Mouse (Mus musculus) limb, embryonic 15.5 days (tissue): ENCODE measurements at regions not wholly inside any gene's neighbourhood (a gene's known extent, or its start where the extent isn't known, plus 50 kb on each side); places are given as distances from the start of the nearest gene placed in this dataset.

ENCODE experiments used
- ATAC-seq: fragments of 200-750 bp; cut with Nextera tagmentation; 2 replicates; pipeline ENCODE4 v1.8.0; 2017; ENCODE audit warnings: low read depth, moderate TSS enrichment; ENCODE audit not compliant: insufficient number of reproducible peaks, low FRiP score, low TSS enrichment
- H3K27ac ChIP-seq: fragments of 300-500 bp; sonication (generic); 2 replicates; pipeline ENCODE4 v1.5.1; 2015; ENCODE audit warnings: moderate library complexity, mild to moderate bottlenecking, inconsistent platforms
- H3K27me3 ChIP-seq: fragments of 300-500 bp; sonication (generic); 2 replicates; pipeline ENCODE4 v1.6.1; 2015; ENCODE audit warnings: inconsistent platforms
- H3K36me3 ChIP-seq: fragments of 300-500 bp; sonication (generic); 2 replicates; pipeline ENCODE4 v1.6.1; 2015; ENCODE audit warnings: inconsistent platforms
- H3K4me1 ChIP-seq: fragments of 300-500 bp; sonication (generic); 2 replicates; pipeline ENCODE4 v1.6.1; 2015; ENCODE audit warnings: inconsistent platforms
- H3K4me2 ChIP-seq: fragments of 300-500 bp; sonication (generic); 2 replicates; pipeline ENCODE4 v1.6.1; 2015; ENCODE audit warnings: mild to moderate bottlenecking, inconsistent platforms
- H3K4me3 ChIP-seq: fragments of 300-500 bp; sonication (generic); 2 replicates; pipeline ENCODE4 v1.5.1; 2015; ENCODE audit warnings: mild to moderate bottlenecking, inconsistent platforms
- H3K9ac ChIP-seq: fragments of 300-500 bp; sonication (generic); 2 replicates; pipeline ENCODE4 v1.6.1; 2015; ENCODE audit warnings: inconsistent platforms
- H3K9me3 ChIP-seq: fragments of 300-500 bp; sonication (generic); 2 replicates; pipeline ENCODE4 v1.6.1; 2016; ENCODE audit warnings: inconsistent platforms
- WGBS: fragments of 180-500 bp; shearing (Covaris S2); methylation state at CpG from one replicate; pipeline ENCODE4 v1.1.7; 2015; 5-methylcytosine and 5-hydroxymethylcytosine counted together

DNA sequence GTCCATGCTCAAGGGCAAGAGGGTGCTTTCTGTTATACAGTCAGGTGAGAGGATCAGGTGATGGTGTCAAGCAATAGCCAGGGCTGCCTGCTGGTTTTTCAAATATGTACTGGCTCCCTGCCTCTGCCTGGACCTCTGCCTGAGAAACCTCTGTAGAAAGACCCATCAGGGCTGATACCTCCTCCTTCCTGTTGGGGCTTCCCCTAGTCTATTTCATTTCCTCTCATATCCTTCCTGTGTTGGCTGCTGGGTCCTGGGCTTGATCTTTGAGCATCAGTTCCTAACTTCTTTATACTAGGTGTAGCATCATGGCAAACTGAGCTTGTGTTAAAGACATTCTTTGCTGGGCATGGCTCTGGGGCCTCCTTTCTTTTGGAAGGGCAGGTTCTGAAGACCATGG, 89.5 kb downstream of the Tmem38b start:
- no peak for ATAC-seq
- Histone ChIP-seq H3K36me3 (no peaks in the 10 kb centered on the region), H3K9me3 (no peaks in the 10 kb centered on the region), H3K4me2 (no peak overlapping the region), H3K27ac (no peak overlapping the region), H3K27me3 (no peaks in the 10 kb centered on the region), H3K4me1 (no peaks in the 10 kb centered on the region), H3K4me3 (no peak overlapping the region), H3K9ac (no peak overlapping the region)

- H3K4me3 ChIP-seq, result no peak overlapping the region
- no peak for ATAC-seq
- no peaks in the 10 kb centered on the region for H3K36me3 ChIP-seq
- H3K27me3 ChIP-seq, result no peaks in the 10 kb centered on the region
- H3K4me1 ChIP-seq, result no peaks in the 10 kb centered on the region
- no peak overlapping the region for H3K9ac ChIP-seq
- no peak overlapping the region for H3K27ac ChIP-seq
- no peak overlapping the region for H3K4me2 ChIP-seq
- H3K9me3 ChIP-seq, result no peaks in the 10 kb centered on the region
Observed at GRCm38 (mm10) chr4:53919188-53919587, 93.3 kb downstream of the Tmem38b start.

GRCm38 (mm10) chr4:53920587-53920986, 94.7 kb downstream of the Tmem38b start:
- H3K27me3 ChIP-seq, result no peaks in the 10 kb centered on the region
- WGBS, result 49% methylated on average over 2 of the region's 2 CpGs
- no peak for ATAC-seq
- no peaks in the 10 kb centered on the region for H3K9me3 ChIP-seq
- no peak overlapping the region for H3K9ac ChIP-seq
- H3K36me3 ChIP-seq, result no peaks in the 10 kb centered on the region
- H3K4me1 ChIP-seq, result no peaks in the 10 kb centered on the region
- H3K4me2 ChIP-seq, result no peak overlapping the region
- no peak overlapping the region for H3K27ac ChIP-seq
- H3K4me3 ChIP-seq, result no peak overlapping the region

- Histone ChIP-seq H3K4me1 (peaks cover 3% of the 10 kb centered on the region; the same call in 1 of the 2 replicates), H3K27me3 (no peaks in the 10 kb centered on the region), H3K36me3 (no peaks in the 10 kb centered on the region), H3K4me2 (no peak overlapping the region), H3K27ac (no peak overlapping the region), H3K9me3 (no peaks in the 10 kb centered on the region), H3K9ac (no peak overlapping the region), H3K4me3 (no peak overlapping the region)
- WGBS, result 88% methylated on average over 3 of the region's 3 CpGs
- ATAC-seq, result no peak
Observed at GRCm38 (mm10) chr4:53931068-53931467, 105.2 kb downstream of the Tmem38b start.

DNA sequence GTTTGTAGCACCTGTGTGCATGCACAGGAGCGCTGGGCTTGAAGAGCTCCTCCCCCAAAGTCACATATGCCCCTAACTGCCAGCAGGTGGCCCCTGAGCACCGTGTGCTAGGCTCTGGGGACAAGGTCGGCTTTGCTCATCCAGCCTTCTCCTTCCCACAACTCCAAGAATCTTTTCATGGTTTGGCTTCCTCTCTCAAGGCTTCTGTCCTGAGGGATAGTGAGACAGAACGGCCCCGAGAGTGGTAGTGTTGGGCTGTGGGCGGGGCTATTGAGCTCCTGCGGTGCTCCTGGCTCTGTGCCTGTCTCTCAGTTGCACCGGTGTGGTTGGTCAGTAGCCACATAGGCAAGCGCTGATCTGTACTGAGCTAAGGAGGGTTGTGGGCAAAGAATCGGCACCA, 105.7 kb downstream of the Tmem38b start:
- no peak for ATAC-seq
- WGBS, result 15% methylated on average over 10 of the region's 10 CpGs
- H3K9ac ChIP-seq, result no peak overlapping the region

DNA sequence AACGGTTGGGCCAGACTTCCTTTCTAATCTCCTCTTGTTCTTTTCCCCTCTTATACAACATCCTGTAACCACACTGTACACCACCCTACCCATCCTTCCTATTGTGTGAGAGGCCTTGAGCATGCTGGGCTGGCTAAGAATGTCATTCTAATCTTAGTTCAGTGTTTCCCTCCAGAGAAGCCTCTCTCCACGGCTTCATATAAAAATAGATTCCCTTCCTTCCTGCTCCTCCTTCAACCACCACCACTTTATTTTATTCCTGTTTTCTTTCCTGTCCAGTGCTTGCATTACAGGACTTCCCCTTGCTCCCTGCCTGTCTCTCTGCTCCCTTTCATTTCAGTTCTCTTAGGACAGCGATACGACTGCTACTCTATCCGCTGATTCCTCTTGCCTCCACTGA, 109.5 kb downstream of the Tmem38b start:
- 69% methylated on average over 5 of the region's 5 CpGs for WGBS
- ATAC-seq, result no peak

More for the DNA sequence above, 105.7 kb downstream of the Tmem38b start:
- H3K4me1 ChIP-seq, result peaks cover 3% of the 10 kb centered on the region; the same call in 1 of the 2 replicates
- H3K27me3 ChIP-seq, result no peaks in the 10 kb centered on the region
- H3K36me3 ChIP-seq, result no peaks in the 10 kb centered on the region
- no peaks in the 10 kb centered on the region for H3K9me3 ChIP-seq
- peak overlapping the region; percentile 41 for H3K4me2 ChIP-seq
- no peak overlapping the region for H3K27ac ChIP-seq
- H3K4me3 ChIP-seq, result peak overlapping the region; percentile 20

DNA sequence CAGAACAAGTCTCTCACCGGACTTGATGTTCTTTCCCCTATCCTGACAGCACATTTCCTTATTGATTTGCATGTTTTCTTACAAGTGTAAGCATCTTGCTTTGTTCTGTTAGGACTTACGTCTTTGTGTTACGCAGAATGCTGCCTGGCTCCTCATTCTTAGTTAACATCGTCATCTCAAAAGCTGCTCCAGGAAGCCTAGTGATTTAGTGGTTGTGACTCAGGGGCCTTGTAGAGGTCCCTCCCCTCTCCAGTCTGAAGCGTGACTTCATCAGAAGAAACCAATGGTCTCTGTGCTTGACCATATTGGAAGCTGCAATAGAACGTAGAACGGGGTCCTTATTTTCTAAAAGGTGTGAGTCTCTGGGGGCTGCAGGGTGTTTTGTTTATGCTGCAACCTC, 122.9 kb downstream of the Tmem38b start:
- Histone ChIP-seq H3K9me3 (no peaks in the 10 kb centered on the region), H3K4me1 (0 out of 2 replicates have a peak, but pooled peaks cover 2% of the 10 kb centered on the region), H3K4me3 (no peak overlapping the region), H3K9ac (no peak overlapping the region), H3K27ac (no peak overlapping the region), H3K27me3 (no peaks in the 10 kb centered on the region), H3K36me3 (no peaks in the 10 kb centered on the region), H3K4me2 (no peak overlapping the region)
- 82% methylated on average over 7 of the region's 7 CpGs for WGBS
- ATAC-seq, result no peak

More for the DNA sequence above, 109.5 kb downstream of the Tmem38b start:
- Histone ChIP-seq H3K4me3 (no peak overlapping the region), H3K36me3 (no peaks in the 10 kb centered on the region), H3K27ac (no peak overlapping the region), H3K9me3 (no peaks in the 10 kb centered on the region), H3K4me1 (peaks cover 3% of the 10 kb centered on the region; the same call in 1 of the 2 replicates), H3K27me3 (no peaks in the 10 kb centered on the region), H3K9ac (no peak overlapping the region), H3K4me2 (no peak overlapping the region)

DNA sequence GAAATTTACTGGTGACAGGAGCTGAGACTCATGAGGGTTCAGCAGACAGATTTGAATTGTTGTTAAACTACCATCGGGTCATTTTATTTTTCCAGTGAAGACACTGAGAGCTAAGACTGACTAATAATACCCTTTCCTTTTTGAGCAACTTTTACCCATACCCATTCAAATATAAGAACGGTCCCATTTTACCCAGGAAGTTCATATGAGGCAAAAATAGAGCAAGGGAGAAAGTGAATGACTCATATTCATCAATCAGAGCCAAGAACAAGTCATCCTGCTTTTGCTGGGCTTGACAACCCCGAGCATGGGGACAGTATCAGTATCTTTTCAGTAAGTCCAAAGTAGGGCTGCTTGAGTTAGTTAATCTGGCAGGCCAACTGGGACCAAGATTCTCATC, 123.3 kb downstream of the Tmem38b start:
- Histone ChIP-seq H3K36me3 (no peaks in the 10 kb centered on the region), H3K27ac (no peak overlapping the region), H3K4me2 (no peak overlapping the region), H3K9me3 (no peaks in the 10 kb centered on the region), H3K4me1 (0 out of 2 replicates have a peak, but pooled peaks cover 2% of the 10 kb centered on the region), H3K27me3 (no peaks in the 10 kb centered on the region), H3K4me3 (no peak overlapping the region), H3K9ac (no peak overlapping the region)
- ATAC-seq, result no peak
- 78% methylated on average over 3 of the region's 3 CpGs for WGBS

GRCm38 (mm10) chr4:53950496-53950895, 124.7 kb downstream of the Tmem38b start:
- ATAC-seq, result no peak
- no peaks in the 10 kb centered on the region for H3K9me3 ChIP-seq
- H3K27ac ChIP-seq, result no peak overlapping the region
- no peak overlapping the region for H3K4me3 ChIP-seq
- H3K27me3 ChIP-seq, result no peaks in the 10 kb centered on the region
- H3K4me2 ChIP-seq, result no peak overlapping the region
- H3K4me1 ChIP-seq, result 0 out of 2 replicates have a peak, but pooled peaks cover 2% of the 10 kb centered on the region
- no peaks in the 10 kb centered on the region for H3K36me3 ChIP-seq
- 58% methylated on average over 5 of the region's 6 CpGs for WGBS
- no peak overlapping the region for H3K9ac ChIP-seq

- H3K27me3 ChIP-seq, result no peaks in the 10 kb centered on the region
- ATAC-seq, result no peak
- WGBS, result 37% methylated on average over 3 of the region's 3 CpGs
- H3K4me3 ChIP-seq, result no peak overlapping the region
- no peak overlapping the region for H3K27ac ChIP-seq
- H3K9me3 ChIP-seq, result no peaks in the 10 kb centered on the region
- 0 out of 2 replicates have a peak, but pooled peaks cover 2% of the 10 kb centered on the region for H3K4me1 ChIP-seq
- no peak overlapping the region for H3K9ac ChIP-seq
- H3K36me3 ChIP-seq, result no peaks in the 10 kb centered on the region
- H3K4me2 ChIP-seq, result no peak overlapping the region
Observed at GRCm38 (mm10) chr4:53951003-53951733, 125.3 kb downstream of the Tmem38b start.

- no peak overlapping the region for H3K9ac ChIP-seq
- no peaks in the 10 kb centered on the region for H3K27me3 ChIP-seq
- no peaks in the 10 kb centered on the region for H3K36me3 ChIP-seq
- no peak for ATAC-seq
- H3K4me3 ChIP-seq, result no peak overlapping the region
- H3K27ac ChIP-seq, result no peak overlapping the region
- no peaks in the 10 kb centered on the region for H3K9me3 ChIP-seq
- H3K4me1 ChIP-seq, result 0 out of 2 replicates have a peak, but pooled peaks cover 2% of the 10 kb centered on the region
- no peak overlapping the region for H3K4me2 ChIP-seq
- 74% methylated on average over 5 of the region's 5 CpGs for WGBS
Observed at GRCm38 (mm10) chr4:53951734-53952109, 125.9 kb downstream of the Tmem38b start.

DNA sequence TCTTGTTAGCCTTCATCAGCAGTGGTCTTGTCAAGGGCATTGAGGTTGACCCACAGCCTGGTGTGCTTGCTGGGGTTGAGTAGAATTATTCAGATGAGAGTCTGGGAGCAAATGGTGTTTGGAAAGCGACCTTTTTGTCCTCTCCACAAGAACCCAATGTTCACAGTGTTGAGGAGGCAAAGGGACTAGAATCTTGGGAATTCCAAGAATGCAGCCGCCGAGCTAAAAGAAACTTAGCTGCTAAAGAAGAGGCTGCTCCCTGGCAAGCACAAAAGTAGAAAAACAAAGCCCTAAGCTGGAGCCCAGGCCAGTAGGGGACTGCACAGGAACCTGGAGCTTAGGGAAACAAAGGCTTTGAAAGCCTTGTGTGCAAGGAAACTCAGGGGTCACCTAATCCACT, 126.4 kb downstream of the Tmem38b start:
- no peak overlapping the region for H3K9ac ChIP-seq
- H3K4me2 ChIP-seq, result no peak overlapping the region
- H3K27ac ChIP-seq, result no peak overlapping the region
- H3K36me3 ChIP-seq, result no peaks in the 10 kb centered on the region
- no peaks in the 10 kb centered on the region for H3K27me3 ChIP-seq
- H3K4me3 ChIP-seq, result no peak overlapping the region
- ATAC-seq, result no peak
- 18% methylated on average over 3 of the region's 3 CpGs for WGBS
- 0 out of 2 replicates have a peak, but pooled peaks cover 2% of the 10 kb centered on the region for H3K4me1 ChIP-seq
- H3K9me3 ChIP-seq, result no peaks in the 10 kb centered on the region

DNA sequence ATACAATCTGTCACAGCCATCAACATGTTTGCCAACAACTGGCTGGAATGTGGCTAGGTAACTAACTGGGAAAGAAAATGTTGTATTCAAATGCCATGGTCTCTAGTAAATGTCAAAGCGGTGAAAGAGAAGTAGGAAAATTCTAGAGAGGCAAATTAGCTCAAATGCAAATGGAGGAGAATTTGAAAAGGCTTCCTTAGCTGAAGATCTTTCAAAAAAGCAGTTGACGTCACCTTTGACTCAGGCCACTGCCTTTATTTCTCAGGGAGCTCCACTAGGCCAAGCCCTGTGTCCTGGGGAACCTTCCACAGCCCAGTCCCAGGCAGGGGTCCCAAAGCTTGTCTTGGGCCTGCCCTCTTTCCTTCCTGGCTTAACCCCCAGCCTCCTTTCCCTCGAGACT, 136.6 kb downstream of the Tmem38b start:
- Histone ChIP-seq H3K4me2 (no peak overlapping the region), H3K9ac (no peak overlapping the region), H3K4me1 (no peaks in the 10 kb centered on the region), H3K4me3 (no peak overlapping the region), H3K27me3 (no peaks in the 10 kb centered on the region), H3K9me3 (no peaks in the 10 kb centered on the region), H3K36me3 (no peaks in the 10 kb centered on the region), H3K27ac (no peak overlapping the region)
- ATAC-seq, result no peak
- 65% methylated on average over 3 of the region's 3 CpGs for WGBS
